Mouse (Mus musculus) gastrocnemius, adult 8-10 months (tissue): Measurements from ENCODE around the gene Fstl5. TPM values are rescaled to one million over a fixed set of nuclear protein-coding genes. Genes with fewer than 3 reads are reported as not detected.
"Not testable (repeated sequence)": the region's sequence is repeated elsewhere in the genome, so short reads cannot be mapped to it uniquely, and the experiment has no call there.

Source experiments
- DNase-seq, 2 experiments: peaks; one replicate each; pipeline ENCODE4 v3.0.0; 2022; ENCODE audit warnings: low spot score in 2 of 2
- total RNA-seq, 4 experiments: library from RNA; stranded (reverse); gene quantifications; 2 replicates each; pipeline ENCODE4 v1.2.4; 2022

The Fstl5 gene
- total RNA-seq, 4 experiments from 2014 or later: not detected

DNA sequence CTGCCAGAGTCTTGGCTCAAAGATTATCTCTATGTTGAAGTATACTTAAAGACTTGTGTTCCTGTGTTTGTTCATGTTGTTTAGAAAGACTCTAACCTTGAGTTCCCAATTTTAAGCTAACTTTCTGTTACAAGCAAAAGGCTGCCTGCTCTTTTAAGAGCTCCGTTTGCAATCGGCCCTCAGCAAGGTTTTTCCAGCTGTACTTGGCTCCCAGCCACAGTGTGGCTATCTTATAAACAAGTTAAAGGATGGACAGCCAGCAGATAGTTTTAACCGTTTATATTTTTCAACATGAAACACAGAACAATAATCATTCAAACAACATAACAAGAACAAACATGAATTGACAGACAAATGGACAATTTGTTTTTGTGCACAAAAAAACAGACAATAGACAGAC, 433.8 kb downstream of the Fstl5 start:
- not testable (repeated sequence) for DNase-seq

DNA sequence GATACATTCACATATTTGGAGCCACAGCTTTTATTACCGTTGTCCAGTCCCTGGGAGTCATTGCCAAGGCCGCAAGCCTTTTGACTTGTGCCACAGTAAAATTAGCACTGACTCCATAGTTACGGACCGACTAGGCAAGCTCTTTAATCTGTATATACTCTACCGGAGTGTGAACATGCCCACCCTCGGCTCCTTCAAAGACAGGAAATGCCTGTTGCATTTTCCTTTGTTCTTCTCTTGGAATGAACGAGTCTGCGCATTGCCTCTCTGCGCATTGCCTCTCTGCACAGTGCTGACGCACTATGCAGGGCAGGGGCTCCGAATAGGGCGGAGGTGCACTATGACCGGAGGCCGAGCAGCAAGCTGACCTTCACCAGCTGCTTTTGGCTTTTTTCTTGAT, 434.7 kb downstream of the Fstl5 start:
- DNase-seq: no peak

DNA sequence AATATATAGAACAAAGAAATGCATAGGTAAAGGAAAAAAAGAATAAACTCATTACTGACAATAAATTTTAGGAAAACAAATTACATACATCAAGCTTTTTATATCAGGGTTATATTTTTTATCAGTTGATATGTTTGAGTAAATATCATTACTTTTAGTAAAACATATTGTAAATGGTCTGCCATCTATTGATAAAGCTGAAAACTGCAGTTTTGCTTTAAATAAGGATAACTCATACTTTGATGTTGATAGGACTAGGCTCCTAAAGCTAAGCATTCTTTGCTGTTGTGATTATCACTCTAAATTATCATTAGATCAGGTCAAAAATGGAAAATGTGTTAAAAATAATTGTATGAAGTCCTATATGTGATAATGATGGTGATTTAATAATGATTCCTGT, 493.3 kb downstream of the Fstl5 start:
- DNase-seq: no peak

DNA sequence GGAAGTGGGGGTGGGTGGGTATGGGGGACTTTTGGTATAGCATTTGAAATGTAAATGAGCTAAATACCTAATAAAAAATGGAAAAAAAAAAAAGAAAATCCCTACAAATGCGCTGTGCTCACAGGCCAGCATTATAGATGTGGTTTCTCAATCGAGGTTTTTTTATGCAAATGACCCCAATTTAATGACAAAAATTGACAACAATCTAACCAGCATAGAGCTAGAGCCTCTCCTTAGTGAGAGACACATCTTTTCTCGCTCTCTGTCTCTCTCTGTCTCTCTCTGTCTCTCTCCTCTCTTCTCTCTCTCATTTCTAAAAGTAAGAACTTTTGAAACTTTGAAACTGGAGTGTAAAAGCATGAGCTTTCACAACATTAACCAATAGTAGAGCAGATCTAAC, 498.4 kb downstream of the Fstl5 start:
- DNase-seq: no peak

DNA sequence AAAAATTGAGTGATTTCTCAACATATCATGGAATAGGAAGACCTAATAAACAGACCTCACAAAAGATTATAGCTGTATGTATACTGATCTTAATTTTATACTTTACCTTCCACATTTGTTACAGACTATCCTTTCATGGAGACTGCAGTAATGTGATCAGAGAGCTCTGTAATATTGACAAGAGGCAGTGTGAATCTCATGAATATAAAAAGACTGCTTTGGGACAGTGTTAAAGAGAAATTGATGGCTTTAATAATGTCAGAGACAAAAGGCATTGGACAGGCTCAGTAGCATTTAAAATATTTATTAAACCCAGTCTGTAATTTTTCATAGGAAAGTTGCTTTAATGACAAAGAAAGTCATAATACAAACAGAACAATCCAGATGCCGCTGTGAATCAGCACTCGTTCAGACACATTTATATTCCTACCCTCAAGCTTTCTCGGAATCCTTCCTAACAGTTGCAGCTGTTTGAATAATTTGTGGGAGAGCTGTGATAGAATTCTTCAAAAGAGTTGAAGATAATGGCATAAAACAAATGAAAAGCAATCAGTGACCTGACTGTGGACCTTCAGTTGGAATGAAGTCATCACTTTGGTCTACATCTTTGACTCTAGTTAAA, 499.0 kb downstream of the Fstl5 start:
- DNase-seq: no peak

DNA sequence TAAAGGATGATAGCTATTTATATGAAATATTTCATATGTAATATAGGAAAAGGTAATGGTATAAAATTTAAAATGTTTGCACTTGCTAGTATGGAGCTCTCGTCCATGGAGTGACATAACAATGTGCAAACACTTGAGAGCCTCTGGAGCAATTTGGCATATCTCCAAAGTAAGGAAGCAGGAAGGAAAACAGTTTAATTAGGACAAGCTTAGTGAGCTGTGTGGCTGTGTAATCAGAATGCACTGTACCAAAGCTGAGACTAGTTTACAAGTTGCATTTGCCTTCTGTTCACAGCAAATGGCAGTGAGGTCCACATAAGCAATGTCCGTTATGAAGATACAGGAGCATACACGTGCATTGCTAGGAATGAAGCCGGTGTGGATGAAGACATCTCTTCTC, 519.1 kb downstream of the Fstl5 start:
- no peak for DNase-seq

DNA sequence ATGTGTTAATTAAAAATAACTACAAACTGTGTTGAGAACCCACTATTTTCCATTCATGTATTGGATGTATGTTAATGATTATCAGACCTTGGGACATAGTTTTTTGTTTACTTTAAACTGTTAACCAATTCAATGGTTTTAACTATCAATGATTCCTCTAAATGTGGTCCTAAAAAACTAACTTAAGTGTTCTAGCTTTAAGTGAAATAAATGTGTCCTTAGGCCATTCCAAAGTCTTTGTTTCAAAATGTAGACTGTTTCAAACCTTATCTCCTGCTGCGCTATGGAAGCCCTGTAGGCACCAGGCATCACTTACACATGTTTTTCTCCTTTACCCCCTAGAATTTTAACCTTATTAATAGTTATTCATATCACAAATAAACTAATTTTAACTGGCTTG, 546.0 kb downstream of the Fstl5 start:
- DNase-seq: no peak

DNA sequence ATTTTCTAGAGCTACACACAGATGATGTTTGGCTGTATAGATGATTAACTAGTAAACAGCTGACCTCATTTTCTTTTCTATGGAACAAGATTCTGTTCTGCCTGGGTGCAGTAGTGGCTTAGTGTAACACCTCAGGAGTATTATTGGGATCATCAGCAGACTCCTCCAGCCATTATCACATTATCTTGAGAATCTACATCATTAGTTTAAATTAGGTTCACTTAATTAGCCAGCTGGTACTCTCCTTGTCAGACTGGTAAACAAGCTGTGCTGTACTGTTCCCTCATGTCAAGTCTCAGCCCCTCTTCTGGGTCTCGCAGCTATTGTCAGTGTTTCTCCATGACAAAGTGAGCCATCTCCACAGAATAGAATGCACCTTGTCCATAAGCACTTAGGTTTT, 580.2 kb downstream of the Fstl5 start:
- no peak for DNase-seq

DNA sequence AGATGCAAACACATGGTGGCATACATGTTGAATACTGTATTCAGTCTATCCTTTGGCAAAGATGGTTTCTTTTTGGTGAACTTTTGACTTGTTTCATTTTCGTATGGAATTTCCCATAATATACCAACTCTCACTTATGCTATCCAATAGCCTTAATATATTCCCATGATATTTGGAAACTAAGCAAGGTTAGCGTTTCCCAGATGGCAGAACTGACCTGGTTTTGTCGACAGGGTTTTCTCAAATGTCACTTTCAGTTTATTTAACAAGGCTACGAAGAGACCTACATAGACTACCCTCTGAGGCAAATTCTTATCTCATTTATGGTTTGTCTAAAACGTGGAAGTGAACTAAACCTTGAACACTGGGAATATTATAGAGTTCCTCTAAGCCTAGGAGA, 596.8 kb downstream of the Fstl5 start:
- no peak for DNase-seq

DNA sequence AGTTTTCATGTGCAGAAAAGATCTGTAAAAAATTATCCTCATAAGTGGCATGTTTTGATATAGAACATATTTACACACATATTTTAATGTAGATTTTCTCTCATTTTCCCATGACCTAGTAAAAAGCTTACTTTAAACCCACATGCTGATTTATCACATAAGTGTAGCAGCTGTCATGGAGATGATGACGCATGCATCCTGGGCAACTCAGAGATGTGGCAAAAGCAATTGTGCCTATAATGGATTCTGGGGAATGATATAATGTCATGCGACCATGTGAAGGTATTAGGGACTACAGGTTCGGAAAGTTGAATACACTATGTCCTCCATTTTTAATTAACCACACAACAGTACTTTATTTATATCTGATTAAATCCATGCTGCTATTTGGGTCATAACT, 601.9 kb downstream of the Fstl5 start:
- DNase-seq: no peak

DNA sequence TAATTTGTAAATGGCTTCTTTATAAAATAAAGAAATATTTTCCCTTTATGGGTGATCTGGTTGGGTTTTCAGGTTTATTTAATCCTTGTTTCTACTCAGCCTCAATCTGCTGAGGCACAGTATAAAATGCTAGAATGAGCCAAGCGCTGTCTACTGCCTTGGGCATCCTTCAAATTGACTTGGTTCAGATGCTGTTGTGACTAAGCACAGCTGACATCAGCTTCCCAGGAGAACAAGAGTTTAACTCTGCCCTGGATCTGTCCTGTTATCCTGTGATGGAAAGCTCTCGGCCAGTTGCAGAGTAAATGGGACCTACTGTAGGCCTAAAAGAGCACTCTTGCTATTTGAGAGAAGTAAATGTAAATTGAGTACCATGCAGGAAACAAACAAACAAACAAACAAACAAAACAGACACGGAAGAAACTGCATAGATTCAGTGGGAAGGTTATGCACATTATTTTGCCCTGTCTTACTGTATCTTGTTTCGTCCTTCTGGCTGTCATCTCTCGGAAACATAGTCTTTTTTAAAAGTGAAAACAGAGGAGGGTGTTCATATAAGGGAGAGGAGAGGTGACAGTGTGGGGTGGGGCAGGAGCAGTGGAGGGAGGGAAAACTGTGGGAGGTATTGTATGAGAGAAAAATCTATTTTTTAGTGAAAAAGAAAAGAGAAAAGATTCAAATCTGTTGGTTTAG, 605.9 kb downstream of the Fstl5 start:
- DNase-seq: no peak

DNA sequence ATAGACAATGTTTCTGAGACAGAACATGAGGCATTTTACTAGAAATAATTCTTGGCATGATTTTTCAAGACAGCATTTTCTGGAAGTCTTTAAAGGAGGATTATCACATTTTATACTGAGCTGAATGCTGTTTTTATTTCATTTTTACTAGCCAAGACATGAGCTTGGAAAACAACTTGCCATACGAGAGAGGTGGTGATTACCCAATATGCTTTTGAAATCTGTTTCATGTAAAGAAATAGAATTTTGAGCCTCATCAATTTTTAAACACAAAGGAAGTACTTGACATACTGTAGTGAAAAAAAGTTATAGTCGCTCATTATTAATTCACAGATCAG, 606.4 kb downstream of the Fstl5 start:
- no peak for DNase-seq

DNA sequence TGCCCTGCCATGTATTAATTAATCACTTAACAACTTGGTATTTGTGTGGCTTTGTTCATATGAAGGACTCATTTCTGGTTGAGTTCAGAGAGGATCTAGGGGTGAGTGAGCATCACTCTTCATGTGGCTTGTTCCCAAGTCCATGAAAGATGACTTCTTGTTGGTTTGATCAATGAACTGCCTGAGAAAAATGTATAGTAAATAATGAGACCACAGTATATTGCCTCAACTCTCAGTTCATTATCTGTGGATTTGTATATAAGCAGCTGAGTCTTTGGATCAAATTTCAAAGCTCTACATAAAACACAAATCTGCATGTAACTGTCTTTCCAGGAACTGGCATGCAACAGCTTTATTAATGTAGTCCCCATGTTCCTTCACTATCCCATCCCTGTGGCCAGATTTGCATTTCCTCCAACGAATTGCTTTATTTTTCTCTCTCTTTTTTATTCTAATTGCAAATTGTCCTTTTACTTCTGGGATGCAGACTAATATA, 623.1 kb downstream of the Fstl5 start:
- DNase-seq: no peak

DNA sequence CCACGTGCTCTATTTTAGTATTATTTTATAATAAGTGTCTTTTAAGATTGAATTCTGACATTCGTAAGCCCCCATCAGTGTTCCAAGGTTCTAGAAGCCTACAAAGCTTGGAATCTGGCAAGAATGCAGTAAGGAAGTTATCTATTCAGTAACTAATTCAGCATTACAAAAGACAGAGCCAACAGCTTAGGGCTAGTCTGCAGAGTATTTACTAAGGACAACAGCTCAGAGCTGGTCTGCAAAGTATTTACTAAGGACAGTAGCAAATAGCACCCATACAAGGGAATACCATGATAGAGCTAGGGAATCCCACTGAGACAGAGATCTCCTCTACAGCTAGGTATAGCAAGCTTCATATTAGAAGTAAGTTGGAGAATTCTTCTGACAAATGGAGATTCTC, 665.2 kb downstream of the Fstl5 start:
- no peak for DNase-seq

Other genes with a start within 250 kb of the Fstl5 start
- 1 to 10 TPM; 5.4 to 8.6 (median 6.5) TPM for gene Golim4, start 117.3 kb upstream of the Fstl5 start, total RNA-seq